ENCODE assay signal across 8 mouse cellular contexts in the genomic region with DNA sequence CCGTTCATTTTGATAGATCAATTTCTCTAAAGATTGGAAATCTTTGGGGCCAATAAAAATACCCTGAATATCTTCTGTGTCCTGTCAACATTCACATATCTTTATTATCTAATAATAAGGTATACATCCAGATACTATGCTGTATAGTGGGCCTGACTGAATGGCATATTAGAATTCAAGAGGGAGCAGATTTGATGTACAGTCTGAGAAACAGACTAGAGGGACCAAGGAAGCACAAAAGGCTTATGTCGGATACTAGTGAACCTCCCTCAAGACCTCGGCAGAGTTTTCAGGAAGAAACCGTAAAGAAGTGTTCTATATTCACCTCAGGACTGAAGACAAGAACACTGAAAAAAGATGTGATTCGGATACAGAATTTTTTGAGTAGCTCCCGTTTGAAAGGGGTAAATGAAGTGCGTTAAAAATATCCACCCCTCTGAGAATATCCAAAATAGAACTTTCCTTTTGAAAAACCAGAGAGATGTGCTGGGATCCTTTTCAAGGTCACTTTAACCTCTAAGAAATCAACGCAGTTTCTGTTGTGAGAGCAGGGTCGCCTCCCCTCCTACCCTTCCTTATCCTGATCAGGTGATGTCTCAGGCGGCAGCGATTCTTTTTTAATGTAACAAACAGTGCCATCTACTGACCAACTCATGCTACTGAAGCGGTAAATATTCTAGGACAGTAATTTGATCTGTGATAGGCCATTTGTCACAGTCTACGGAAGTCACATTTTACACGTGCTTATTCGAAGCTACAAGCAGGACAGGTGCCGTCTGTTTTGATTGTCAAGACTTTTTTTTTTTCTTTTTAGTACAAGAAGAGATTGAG.
DNase-seq lines count a peak whose midpoint lies in the region; ATAC-seq lines count a peak whose summit lies in the region.

No protein-coding gene starts in this region.

- 25% methylated on average over 16 of the region's 16 CpGs for WGBS in liver, embryonic 12.5 days (ENCODE audit: insufficient replicate concordance)

- no peak overlapping the region for H3K9ac ChIP-seq in liver, embryonic 12.5 days

- no peaks in the 10 kb centered on the region for H3K27me3 ChIP-seq in liver, embryonic 12.5 days (replicated peaks)

- DNase-seq in liver, result peak; percentile 7
- peak; percentile 64 to 73 for DNase-seq in cerebellum, postnatal 10 days
- DNase-seq in gastrocnemius, adult 18-20 months (ENCODE audit: low spot score), result peak; percentile 61
- peak; percentile 27 for DNase-seq in induced T-regulatory cell, adult 2 months (ENCODE audit: low read depth)
- DNase-seq in left cerebral cortex, adult 11 months (ENCODE audit: low spot score), result peak; percentile 33
- DNase-seq in right cerebral cortex, postnatal 10 days (ENCODE audit: low spot score in 2 of 2), result peak; percentile 57 to 59

- H3K9me3 ChIP-seq in liver, embryonic 12.5 days (replicated peaks), result no peaks in the 10 kb centered on the region

- H3K4me2 ChIP-seq in liver, embryonic 12.5 days, result no peak overlapping the region

- H3K4me1 ChIP-seq in liver, embryonic 12.5 days, result no peaks in the 10 kb centered on the region

- no peak for ATAC-seq in liver, embryonic 12.5 days
- ATAC-seq in megakaryocyte-erythroid progenitor cell, adult 5-6 weeks (replicated peaks; ENCODE audit: low FRiP score, low TSS enrichment, poor library complexity, severe bottlenecking), result peak; percentile 98

- H3K36me3 ChIP-seq in liver, embryonic 12.5 days, result no peaks in the 10 kb centered on the region

- H3K4me3 ChIP-seq in liver, embryonic 12.5 days, result no peak overlapping the region

- H3K27ac ChIP-seq in liver, embryonic 12.5 days, result no peak overlapping the region

Comparison
In these comparisons a context has a peak if more than half of its experiments do, and no peak if none do; other contexts are left out.
1. DNase-seq: peak in every context shown above with its lines; median percentile 68 in cerebellum, postnatal 10 days; 61 in gastrocnemius, adult 18-20 months; 58 in right cerebral cortex, postnatal 10 days; 33 in left cerebral cortex, adult 11 months; 27 in induced T-regulatory cell, adult 2 months; 7 in liver.